Mouse (Mus musculus) colon, adult 2 months (tissue): ENCODE data around the gene Slc35f2. TPM values are rescaled to one million over a fixed set of nuclear protein-coding genes. Genes with fewer than 3 reads are reported as not detected.

Experiments used
- polyA plus RNA-seq: library from polyadenylated mRNA; depleted of rRNA; stranded (reverse); fragments of >200 nt; gene quantifications from 2 replicates; pipeline ENCODE4 v1.2.3, GENCODE M21; 2012; rRNA removed

Gene Slc35f2
- polyA plus RNA-seq, result 6.3 and 8.4 TPM in 2 replicates

DNA sequence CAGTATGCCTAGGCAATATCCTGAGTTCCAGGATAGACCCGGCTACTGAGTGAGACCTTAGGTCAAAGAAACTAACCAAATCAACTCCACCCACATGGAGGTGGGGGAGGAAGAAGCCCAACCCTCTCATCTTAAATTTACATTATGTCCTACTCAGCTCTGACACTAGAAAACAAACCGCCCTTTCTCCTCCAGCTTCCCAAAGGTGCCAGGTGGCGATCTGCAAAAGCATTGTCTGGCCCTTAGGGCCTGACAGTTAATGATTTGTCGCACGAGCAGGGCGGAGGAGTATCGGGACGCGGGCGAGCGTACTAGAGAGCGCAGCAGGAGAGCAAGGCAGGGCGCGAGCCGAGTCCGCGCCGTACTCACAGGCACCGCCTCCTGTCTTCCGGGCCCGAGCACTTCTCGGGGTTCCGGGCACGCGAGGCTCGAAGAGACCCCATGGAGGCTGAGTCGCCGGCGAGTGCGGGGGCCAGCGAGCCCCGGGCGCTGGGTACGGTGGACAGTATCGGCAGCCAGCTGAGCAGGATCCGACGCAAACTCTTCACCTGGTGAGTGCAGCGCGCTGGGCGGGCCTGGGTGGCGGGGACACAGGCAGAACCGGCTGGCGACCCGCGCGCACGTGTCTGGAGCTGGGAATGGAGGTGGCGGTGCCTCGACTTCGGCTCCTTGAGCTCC lies at the start of gene Slc35f2:
Gene Slc35f2, plus strand, starts transcription at position 195 of the 678 bp plus-strand sequence.

DNA sequence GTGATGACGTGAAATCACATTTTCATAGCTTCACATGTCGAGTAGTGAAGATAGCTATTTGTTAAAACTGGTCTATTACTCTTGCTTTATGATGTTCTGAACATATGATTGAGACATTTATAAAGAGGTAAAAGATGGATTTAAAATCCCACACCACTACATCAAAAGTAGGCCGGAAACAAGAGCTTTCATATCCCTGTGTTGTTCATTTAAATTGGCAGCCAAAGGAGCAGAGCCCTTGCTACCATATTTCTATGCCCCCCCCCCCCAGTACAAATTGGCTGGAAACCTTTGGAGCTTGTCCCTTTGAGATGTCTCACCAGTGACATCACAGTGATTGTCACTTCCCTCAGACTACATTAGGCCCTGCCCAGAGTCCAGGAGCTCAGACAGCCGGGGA lies 78.5 kb downstream of the Slc35f2 start, which contains the start of gene Sln:
Gene Sln, plus strand, starts transcription at position 301 of the 400 bp plus-strand sequence.

Other genes with a start within 250 kb of the Slc35f2 start
- gene Atm, start 234.8 kb upstream of the Slc35f2 start, polyA plus RNA-seq, result 1.2 TPM in 2 replicates
- gene Npat, start 234.5 kb upstream of the Slc35f2 start, polyA plus RNA-seq, result 1.3 and 1.4 TPM in 2 replicates
- gene Acat1, start 161.2 kb upstream of the Slc35f2 start, polyA plus RNA-seq, result 23.1 and 26.5 TPM in 2 replicates
- 3.7 and 3.9 TPM in 2 replicates for gene Cul5, start 101.5 kb upstream of the Slc35f2 start, polyA plus RNA-seq
- 0.12 and 0.15 TPM in 2 replicates for gene Rab39, start 65.3 kb upstream of the Slc35f2 start, polyA plus RNA-seq
- 1.2 and 1.4 TPM in 2 replicates for gene Sln, start 78.6 kb downstream of the Slc35f2 start, polyA plus RNA-seq
- 0.30 and 0.69 TPM in 2 replicates for gene Elmod1, start 203.8 kb downstream of the Slc35f2 start, polyA plus RNA-seq